Mouse (Mus musculus): ENCODE data around the gene Adck2. TPM values are rescaled to one million over a fixed set of nuclear protein-coding genes. Genes with fewer than 3 reads are reported as not detected.

Gene Adck2
- 25.0 and 30.0 TPM in 2 replicates for polyA plus RNA-seq (2015; fragmentation: Nextera tagmentation; extraction: Ambion mirVana)

DNA sequence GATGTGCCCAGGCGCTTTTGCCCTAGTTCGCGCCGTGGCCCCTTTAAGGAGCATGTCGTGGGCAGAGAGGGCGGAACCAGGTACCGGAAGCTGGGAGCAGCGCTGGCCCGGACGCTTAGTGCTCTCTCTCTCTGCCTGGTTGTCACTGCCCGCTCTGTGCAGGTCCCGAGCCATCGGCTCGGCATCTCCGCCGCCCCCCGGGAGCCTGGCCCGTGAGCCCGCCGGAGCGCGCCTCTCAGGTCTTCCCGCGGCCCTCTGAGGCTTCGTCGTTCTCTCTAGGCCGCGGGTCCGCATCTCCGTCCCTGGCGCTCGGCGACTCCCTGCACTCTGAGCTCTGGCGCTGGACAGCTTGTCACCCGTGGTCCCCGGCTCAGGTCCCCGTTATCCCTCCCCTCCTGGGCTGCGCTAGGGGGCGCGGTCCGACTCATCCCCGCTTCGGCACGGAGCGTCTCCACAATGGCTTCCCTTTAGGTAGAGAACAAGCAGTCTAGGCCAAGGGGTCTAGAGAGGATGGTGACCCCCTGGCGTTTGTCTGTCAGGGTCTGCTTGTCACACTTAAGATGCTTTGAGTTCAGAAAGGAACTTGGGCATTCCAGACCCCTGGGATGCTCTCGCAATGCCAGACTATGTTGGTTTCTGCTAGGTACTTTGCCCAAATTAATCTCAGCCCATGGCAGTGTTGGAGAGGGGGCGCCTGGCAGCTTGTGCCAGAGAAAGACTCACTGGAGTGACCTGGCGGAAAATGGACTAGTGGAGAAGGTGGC lies at the start of gene Adck2:
TSS of gene Adck2 (plus strand) at position 83 of the 764 bp plus-strand sequence.
- peak within 1 kb of the TSS; percentile 82 for H3K27ac ChIP-seq (ENCODE audit: low read length)
- no peaks in the 10 kb centered on the region for H3K27me3 ChIP-seq (ENCODE audit: control insufficient read depth, insufficient read depth, low read depth, low read length)
- H3K36me3 ChIP-seq (ENCODE audit: control insufficient read depth, insufficient read depth, low read length): no peaks in the 10 kb centered on the region; the same call in 1 of the 2 replicates
- WGBS: under 1% methylated on average over 49 of the region's 49 CpGs
- H3K9me3 ChIP-seq (ENCODE audit: control insufficient read depth, low read length): no peaks in the 10 kb centered on the region
- H3K9ac ChIP-seq (ENCODE audit: low read length): peak within 1 kb of the TSS; percentile 82
- H3K4me2 ChIP-seq (ENCODE audit: low read depth, low read length): peak within 1 kb of the TSS; percentile 81
- peaks cover 10% of the 10 kb centered on the region for H3K4me1 ChIP-seq (replicated peaks; ENCODE audit: control insufficient read depth, insufficient read depth, low read length)
- H3K4me3 ChIP-seq (ENCODE audit: low read length): peak within 1 kb of the TSS; percentile 74
- ATAC-seq (ENCODE audit: low read depth): peak; percentile 98

DNA sequence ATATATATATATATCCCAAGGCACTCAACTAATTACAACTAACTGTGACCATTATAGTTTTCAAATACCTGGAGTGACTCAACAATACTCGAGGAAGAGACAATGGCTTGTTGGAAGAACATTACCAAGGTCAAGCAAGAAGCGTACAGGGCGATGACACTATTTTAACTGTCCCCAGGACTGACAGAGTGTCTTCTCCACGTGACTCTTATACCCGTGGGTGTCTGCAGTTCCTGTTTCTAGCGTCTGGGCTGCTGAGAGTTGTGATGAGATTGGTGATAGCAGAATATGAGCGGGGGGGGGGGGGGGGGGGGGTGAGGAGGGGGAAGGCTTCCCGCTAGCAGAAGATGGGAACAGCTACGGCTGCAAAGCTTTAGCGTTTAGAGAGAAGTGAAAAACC lies 46.9 kb upstream of the Adck2 start:
- H3K36me3 ChIP-seq (ENCODE audit: control insufficient read depth, insufficient read depth, low read length): peaks cover 10% of the 10 kb centered on the region

DNA sequence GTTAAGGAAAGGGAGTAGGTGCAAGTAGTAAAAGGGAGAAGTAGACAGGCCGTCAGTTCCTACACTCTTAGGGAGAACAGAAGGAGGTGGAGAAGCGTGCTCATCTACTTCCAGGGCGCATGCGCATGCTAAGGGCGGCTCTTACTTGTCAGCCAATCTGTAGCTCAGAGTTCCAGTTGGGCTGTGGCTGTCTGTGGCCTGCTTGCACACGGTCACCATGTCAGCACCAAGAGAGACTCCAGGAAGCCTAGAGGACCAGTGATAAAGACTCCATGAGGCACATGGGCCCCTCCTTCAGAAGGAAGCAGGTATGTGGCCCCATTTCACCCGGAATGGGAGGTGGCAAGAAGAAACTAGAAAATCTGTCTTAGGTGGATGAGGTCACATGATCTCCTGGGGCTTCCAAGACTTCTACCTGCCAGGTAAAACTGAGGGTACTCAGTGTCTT lies 46.3 kb upstream of the Adck2 start:
- Histone ChIP-seq H3K27me3 (ENCODE audit: control insufficient read depth, insufficient read depth, low read depth, low read length) (no peaks in the 10 kb centered on the region), H3K36me3 (ENCODE audit: control insufficient read depth, insufficient read depth, low read length) (peaks cover 10% of the 10 kb centered on the region), H3K4me2 (ENCODE audit: low read depth, low read length) (no peak overlapping the region), H3K4me3 (ENCODE audit: low read length) (no peak overlapping the region), H3K4me1 (replicated peaks; ENCODE audit: control insufficient read depth, insufficient read depth, low read length) (peaks cover 20% of the 10 kb centered on the region), H3K27ac (ENCODE audit: low read length) (peak overlapping the region; percentile 36), H3K9ac (ENCODE audit: low read length) (no peak overlapping the region), H3K9me3 (ENCODE audit: control insufficient read depth, low read length) (no peaks in the 10 kb centered on the region)
- no peak for ATAC-seq (ENCODE audit: low read depth)
- WGBS: 85% methylated on average over 7 of the region's 7 CpGs

More for the DNA sequence above, 46.9 kb upstream of the Adck2 start:
- peaks cover 20% of the 10 kb centered on the region for H3K4me1 ChIP-seq (replicated peaks; ENCODE audit: control insufficient read depth, insufficient read depth, low read length)
- no peaks in the 10 kb centered on the region for H3K9me3 ChIP-seq (ENCODE audit: control insufficient read depth, low read length)
- H3K27ac ChIP-seq (ENCODE audit: low read length): no peak overlapping the region
- H3K4me2 ChIP-seq (ENCODE audit: low read depth, low read length): no peak overlapping the region
- no peak overlapping the region for H3K9ac ChIP-seq (ENCODE audit: low read length)
- ATAC-seq (ENCODE audit: low read depth): no peak
- no peak overlapping the region for H3K4me3 ChIP-seq (ENCODE audit: low read length)
- no peaks in the 10 kb centered on the region for H3K27me3 ChIP-seq (ENCODE audit: control insufficient read depth, insufficient read depth, low read depth, low read length)
- WGBS: 63% methylated on average over 9 of the region's 10 CpGs

DNA sequence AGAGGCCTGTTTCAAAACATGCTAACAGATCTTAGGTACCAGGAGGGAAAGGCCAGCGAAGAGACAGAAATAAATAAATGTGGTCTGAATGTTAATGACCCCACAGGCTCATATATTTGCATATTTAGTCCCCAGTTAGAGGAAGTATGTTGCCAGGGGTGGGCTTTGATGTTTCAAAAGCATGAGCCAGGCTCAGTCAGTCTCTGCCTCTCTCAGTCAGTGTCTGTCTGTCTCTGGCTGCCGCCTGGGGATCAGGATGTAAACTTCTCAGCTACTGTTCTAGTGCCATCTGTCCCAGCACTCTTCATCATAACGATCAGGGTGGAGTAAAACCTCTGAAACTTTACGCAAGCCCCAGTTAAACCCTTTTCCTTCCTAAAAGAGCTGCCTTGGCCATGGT lies 45.9 kb upstream of the Adck2 start:
- peak overlapping the region; percentile 73 for H3K27ac ChIP-seq (ENCODE audit: low read length)

DNA sequence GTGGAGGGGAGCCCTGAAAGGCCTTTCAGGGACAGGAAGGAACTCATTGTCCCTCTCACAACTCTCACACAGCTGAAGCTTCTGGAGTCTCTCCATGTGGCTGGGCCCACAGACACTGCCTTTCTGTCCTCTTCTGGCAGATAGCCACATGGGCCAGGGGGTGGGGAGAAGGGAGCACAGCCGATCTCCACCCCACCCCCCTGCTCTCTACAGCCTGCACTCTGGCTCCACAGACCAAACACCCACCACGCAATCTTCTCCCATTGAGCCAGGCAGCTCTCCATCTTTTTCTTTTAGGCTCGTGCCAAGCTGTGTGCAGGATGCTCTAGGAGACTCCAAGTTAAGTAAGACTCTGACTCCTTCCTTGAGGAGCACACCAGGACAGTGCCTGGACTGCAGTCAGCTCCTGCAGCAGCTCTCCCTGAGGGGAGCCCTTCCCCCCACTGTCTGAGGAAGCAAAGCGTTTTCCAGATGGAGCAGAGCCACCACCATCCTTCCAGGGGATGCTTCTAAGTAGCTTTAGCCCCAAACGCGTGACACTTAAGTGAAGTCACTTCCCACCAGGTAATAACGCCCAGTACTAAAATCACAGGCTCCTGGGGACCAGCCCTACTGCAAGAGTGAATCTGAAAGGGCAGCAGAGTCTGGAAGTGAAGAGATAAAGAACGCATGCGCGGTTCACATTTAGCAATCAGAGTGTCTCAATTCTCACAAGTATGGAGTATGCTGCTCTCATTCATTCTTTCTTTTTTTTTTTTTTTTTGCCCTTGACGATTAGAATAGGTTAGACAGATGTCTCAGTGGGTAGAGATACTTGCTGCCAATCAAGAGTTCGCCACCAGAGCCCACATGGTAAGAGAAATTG lies 44.8 kb upstream of the Adck2 start:
- no peaks in the 10 kb centered on the region for H3K36me3 ChIP-seq (ENCODE audit: control insufficient read depth, insufficient read depth, low read length)
- H3K4me3 ChIP-seq (ENCODE audit: low read length): no peak overlapping the region
- peak overlapping the region; percentile 73 for H3K27ac ChIP-seq (ENCODE audit: low read length)
- WGBS: 32% methylated on average over 12 of the region's 12 CpGs
- H3K4me2 ChIP-seq (ENCODE audit: low read depth, low read length): peak overlapping the region; percentile 10; the same call in 1 of the 2 replicates
- peak overlapping the region; percentile 23; the same call in 1 of the 2 replicates for H3K9ac ChIP-seq (ENCODE audit: low read length)
- ATAC-seq (ENCODE audit: low read depth): peak; percentile 93
- H3K4me1 ChIP-seq (replicated peaks; ENCODE audit: control insufficient read depth, insufficient read depth, low read length): peaks cover 16% of the 10 kb centered on the region
- no peaks in the 10 kb centered on the region for H3K27me3 ChIP-seq (ENCODE audit: control insufficient read depth, insufficient read depth, low read depth, low read length)
- H3K9me3 ChIP-seq (ENCODE audit: control insufficient read depth, low read length): no peaks in the 10 kb centered on the region

More for the DNA sequence above, 45.9 kb upstream of the Adck2 start:
- peaks cover 20% of the 10 kb centered on the region for H3K4me1 ChIP-seq (replicated peaks; ENCODE audit: control insufficient read depth, insufficient read depth, low read length)
- peaks cover 7% of the 10 kb centered on the region for H3K36me3 ChIP-seq (ENCODE audit: control insufficient read depth, insufficient read depth, low read length)
- H3K9ac ChIP-seq (ENCODE audit: low read length): peak overlapping the region; percentile 20; the same call in 1 of the 2 replicates
- no peaks in the 10 kb centered on the region for H3K27me3 ChIP-seq (ENCODE audit: control insufficient read depth, insufficient read depth, low read depth, low read length)
- H3K4me2 ChIP-seq (ENCODE audit: low read depth, low read length): no peak overlapping the region
- no peak overlapping the region for H3K4me3 ChIP-seq (ENCODE audit: low read length)
- H3K9me3 ChIP-seq (ENCODE audit: control insufficient read depth, low read length): no peaks in the 10 kb centered on the region
- WGBS: 62% methylated on average over 4 of the region's 4 CpGs
- ATAC-seq (ENCODE audit: low read depth): no peak

DNA sequence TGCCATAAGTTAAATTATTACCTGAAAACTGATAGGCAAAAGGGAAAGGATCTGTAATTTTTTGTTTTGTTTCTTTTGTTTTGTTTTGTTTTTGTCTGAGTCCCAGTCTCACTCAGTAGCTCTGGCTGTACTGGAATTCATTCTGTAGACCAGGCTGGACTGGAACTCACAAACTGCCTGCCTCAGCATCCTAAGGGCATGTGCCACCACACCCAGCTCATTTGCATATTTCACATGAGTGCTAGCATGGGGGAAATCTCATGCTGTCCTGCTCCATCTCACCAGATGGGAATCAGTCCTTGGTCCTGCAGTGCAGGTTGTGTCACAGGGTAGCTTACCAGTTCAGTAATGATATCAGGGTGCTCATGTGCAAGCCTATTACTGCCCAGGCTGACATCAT lies 38.7 kb upstream of the Adck2 start:
- H3K27me3 ChIP-seq (ENCODE audit: control insufficient read depth, insufficient read depth, low read depth, low read length): no peaks in the 10 kb centered on the region
- no peak for ATAC-seq (ENCODE audit: low read depth)
- H3K9me3 ChIP-seq (ENCODE audit: control insufficient read depth, low read length): no peaks in the 10 kb centered on the region
- H3K4me3 ChIP-seq (ENCODE audit: low read length): no peak overlapping the region
- H3K36me3 ChIP-seq (ENCODE audit: control insufficient read depth, insufficient read depth, low read length): no peaks in the 10 kb centered on the region
- H3K9ac ChIP-seq (ENCODE audit: low read length): no peak overlapping the region
- H3K4me2 ChIP-seq (ENCODE audit: low read depth, low read length): no peak overlapping the region
- no peak overlapping the region for H3K27ac ChIP-seq (ENCODE audit: low read length)
- peaks cover 8% of the 10 kb centered on the region for H3K4me1 ChIP-seq (replicated peaks; ENCODE audit: control insufficient read depth, insufficient read depth, low read length)

DNA sequence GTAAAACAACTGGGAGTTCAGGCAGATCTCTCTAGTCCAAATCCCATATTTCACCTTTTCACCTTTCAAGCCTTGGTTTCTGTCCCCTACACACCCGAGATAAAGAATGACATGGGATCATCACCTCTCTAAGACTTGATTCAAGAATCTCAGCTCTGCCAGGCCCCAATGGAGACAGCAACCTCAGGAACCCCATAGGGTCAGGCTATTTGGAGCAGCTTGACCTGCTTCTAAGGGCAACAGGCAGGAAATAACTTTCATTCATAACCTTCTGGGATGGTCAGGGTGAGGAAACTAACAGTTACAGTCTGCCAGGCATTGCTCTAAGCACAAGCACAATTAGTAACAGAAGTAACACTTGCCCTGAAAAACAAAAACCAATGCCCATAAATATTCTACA lies 37.1 kb upstream of the Adck2 start:
- Histone ChIP-seq H3K9ac (ENCODE audit: low read length) (no peak overlapping the region), H3K9me3 (ENCODE audit: control insufficient read depth, low read length) (no peaks in the 10 kb centered on the region), H3K36me3 (ENCODE audit: control insufficient read depth, insufficient read depth, low read length) (no peaks in the 10 kb centered on the region), H3K4me2 (ENCODE audit: low read depth, low read length) (no peak overlapping the region), H3K27me3 (ENCODE audit: control insufficient read depth, insufficient read depth, low read depth, low read length) (no peaks in the 10 kb centered on the region), H3K4me3 (ENCODE audit: low read length) (no peak overlapping the region), H3K27ac (ENCODE audit: low read length) (no peak overlapping the region), H3K4me1 (replicated peaks; ENCODE audit: control insufficient read depth, insufficient read depth, low read length) (peaks cover 15% of the 10 kb centered on the region)
- WGBS: 42% methylated on average over 1 of the region's 1 CpGs
- no peak for ATAC-seq (ENCODE audit: low read depth)

DNA sequence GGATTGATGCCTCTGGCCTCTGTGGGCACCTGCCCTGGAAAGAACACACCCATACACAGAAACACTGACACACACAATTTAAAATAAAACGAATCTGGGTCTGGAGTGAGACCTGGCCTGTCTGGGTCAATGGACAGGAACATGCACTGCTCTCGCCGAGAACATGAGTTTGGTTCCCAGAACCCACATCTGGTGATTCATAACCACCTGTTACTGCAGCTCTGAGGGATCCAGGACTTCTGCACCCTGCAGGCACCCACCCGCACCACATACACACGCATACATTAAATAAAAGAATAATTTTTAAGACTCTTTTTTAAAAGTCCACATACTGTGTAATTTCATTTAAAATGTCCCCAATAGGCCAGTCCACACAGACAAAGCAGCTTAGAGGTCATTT lies 36.4 kb upstream of the Adck2 start:
- Histone ChIP-seq H3K9ac (ENCODE audit: low read length) (no peak overlapping the region), H3K4me1 (replicated peaks; ENCODE audit: control insufficient read depth, insufficient read depth, low read length) (peaks cover 17% of the 10 kb centered on the region), H3K9me3 (ENCODE audit: control insufficient read depth, low read length) (no peaks in the 10 kb centered on the region), H3K36me3 (ENCODE audit: control insufficient read depth, insufficient read depth, low read length) (no peaks in the 10 kb centered on the region), H3K27me3 (ENCODE audit: control insufficient read depth, insufficient read depth, low read depth, low read length) (no peaks in the 10 kb centered on the region), H3K4me2 (ENCODE audit: low read depth, low read length) (no peak overlapping the region), H3K4me3 (ENCODE audit: low read length) (no peak overlapping the region), H3K27ac (ENCODE audit: low read length) (no peak overlapping the region)
- 95% methylated on average over 5 of the region's 5 CpGs for WGBS
- no peak for ATAC-seq (ENCODE audit: low read depth)

DNA sequence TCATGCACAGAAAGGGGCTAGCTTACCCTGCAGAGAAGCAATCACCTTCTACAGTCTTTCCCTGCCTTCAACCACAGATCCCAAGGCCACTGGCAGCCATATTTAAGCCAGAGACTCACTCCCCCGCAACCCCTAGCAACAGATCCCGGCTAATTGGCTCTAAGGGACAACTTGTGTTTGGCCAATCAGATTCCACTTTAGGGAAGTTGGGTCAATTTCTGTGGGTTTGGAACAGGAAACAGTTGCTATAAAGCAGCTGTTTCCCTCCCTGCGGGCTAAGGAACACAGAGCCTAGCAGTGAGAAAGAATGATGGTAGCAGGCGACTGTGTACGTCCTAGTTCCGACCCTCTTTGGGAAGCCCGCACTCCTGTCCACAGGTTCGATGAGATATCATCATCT lies 35.4 kb upstream of the Adck2 start:
- H3K27me3 ChIP-seq (ENCODE audit: control insufficient read depth, insufficient read depth, low read depth, low read length): no peaks in the 10 kb centered on the region
- no peaks in the 10 kb centered on the region for H3K9me3 ChIP-seq (ENCODE audit: control insufficient read depth, low read length)
- ATAC-seq (ENCODE audit: low read depth): no peak
- H3K4me1 ChIP-seq (replicated peaks; ENCODE audit: control insufficient read depth, insufficient read depth, low read length): peaks cover 27% of the 10 kb centered on the region
- H3K4me2 ChIP-seq (ENCODE audit: low read depth, low read length): no peak overlapping the region
- H3K36me3 ChIP-seq (ENCODE audit: control insufficient read depth, insufficient read depth, low read length): no peaks in the 10 kb centered on the region
- H3K4me3 ChIP-seq (ENCODE audit: low read length): no peak overlapping the region
- WGBS: 59% methylated on average over 8 of the region's 8 CpGs
- H3K9ac ChIP-seq (ENCODE audit: low read length): no peak overlapping the region
- no peak overlapping the region for H3K27ac ChIP-seq (ENCODE audit: low read length)
